Mouse (Mus musculus) WW6 (cell line): ENCODE results near the gene Usp5.
"Not testable (repeated sequence)": the region's sequence is repeated elsewhere in the genome, so short reads cannot be mapped to it uniquely, and the experiment has no call there.

Source experiments
- DNase-seq: peaks from one replicate; pipeline ENCODE4 v3.0.0-alpha.2; 2013; ENCODE audit warnings: low read depth, low spot score

Gene Usp5

GRCm38 (mm10) chr6:124811701-124812560, 17.4 kb downstream of the Usp5 start:
- DNase-seq: no peak

GRCm38 (mm10) chr6:124811403-124811665, 17.9 kb downstream of the Usp5 start:
- DNase-seq: no peak

GRCm38 (mm10) chr6:124810566-124811402, 18.5 kb downstream of the Usp5 start:
- DNase-seq: not testable (repeated sequence)

- DNase-seq: no peak
Measured at GRCm38 (mm10) chr6:124809775-124810538, 19.3 kb downstream of the Usp5 start.

DNA sequence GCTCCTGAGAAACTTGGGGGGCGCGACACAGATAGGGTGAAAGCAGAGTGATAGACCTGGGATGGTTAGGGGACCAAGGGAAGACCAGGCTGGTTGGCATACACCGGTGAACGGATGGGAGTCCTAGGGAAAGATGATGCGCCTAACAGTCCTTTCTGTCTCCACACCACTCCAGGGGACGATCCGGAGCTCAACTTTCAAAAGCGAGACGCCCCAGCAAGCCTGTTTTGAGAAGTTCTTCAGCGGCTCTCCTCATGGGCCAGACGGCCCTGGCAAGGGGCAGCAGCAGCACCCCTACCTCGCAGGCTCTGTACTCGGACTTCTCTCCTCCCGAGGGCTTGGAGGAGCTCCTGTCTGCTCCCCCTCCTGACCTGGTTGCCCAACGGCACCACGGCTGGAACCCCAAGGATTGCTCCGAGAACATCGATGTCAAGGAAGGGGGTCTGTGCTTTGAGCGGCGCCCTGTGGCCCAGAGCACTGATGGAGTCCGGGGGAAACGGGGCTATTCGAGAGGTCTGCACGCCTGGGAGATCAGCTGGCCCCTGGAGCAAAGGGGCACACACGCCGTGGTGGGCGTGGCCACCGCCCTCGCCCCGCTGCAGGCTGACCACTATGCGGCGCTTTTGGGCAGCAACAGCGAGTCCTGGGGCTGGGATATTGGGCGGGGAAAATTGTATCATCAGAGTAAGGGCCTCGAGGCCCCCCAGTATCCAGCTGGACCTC, 20.1 kb downstream of the Usp5 start:
- DNase-seq: no peak

GRCm38 (mm10) chr6:124808358-124809012, 20.8 kb downstream of the Usp5 start, which contains the start of gene Spsb2:
Gene Spsb2 (plus strand): TSS chr6:124808661.
- DNase-seq: no peak

DNA sequence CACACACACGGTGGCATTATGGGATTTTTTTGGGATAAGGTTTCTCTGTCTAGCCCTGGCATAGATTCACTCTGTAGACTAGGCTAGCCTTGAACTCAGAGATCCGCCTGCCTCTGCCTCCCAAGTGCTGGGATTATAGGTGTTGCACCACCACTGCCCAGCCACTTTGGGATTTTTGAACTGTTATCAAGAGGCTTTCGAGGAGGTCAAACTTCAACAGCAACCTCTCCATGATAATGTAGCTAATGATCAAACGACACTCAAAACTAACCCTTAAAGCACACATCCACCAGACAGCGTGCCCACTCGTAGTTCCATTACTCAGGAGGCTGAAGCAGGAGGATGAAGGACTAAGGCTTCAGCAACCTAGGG, 21.3 kb downstream of the Usp5 start:
- DNase-seq: no peak

GRCm38 (mm10) chr6:124807366-124807765, 21.9 kb downstream of the Usp5 start:
- DNase-seq: no peak

- no peak for DNase-seq
Measured at GRCm38 (mm10) chr6:124806446-124807140, 22.7 kb downstream of the Usp5 start.

DNA sequence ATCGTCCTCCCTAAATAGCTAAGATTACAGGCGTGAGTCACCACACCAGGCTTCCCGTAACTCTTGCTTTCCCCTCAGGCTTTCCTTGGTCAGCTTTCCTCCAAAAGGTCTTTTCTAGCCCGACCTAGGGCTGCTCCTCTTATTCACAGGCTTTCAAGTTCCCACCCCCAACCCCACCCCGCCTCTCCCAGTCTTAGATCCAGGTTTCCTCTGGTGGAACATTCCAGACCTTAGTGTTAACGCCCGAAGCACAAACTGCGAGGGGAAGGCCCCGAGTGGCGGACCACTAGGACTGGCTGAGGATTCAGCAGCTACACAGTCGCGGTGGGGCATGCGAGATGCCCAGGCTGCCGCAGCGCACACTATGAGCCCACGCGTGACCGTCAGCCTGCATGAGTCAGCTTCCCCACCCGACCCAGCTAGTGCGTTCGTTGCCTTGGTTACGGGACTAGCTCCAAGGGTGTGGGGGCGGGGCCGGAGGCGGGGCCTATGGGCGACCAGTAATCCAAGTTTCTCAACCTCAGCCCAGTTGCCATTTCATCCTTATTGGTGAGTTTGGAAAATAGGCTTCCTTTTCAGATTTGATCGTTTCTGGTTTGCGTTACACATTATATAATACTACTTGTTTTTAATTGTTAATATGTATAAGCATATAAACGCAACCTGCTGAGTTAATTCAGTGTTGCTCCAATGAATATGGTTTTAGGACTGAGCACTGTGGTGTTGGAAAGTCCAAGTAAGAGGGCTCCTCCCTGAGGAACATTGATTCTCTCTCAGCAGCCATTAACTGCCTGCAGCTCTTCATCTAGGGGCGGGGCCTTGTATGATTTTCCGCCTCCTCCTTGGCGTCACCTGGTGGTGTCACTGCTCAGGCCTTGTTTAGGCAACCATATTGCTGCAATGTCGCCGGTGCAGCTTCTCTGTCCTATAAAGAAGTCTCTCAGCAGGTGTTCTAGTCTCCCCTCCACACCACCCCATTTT, 23.7 kb downstream of the Usp5 start:
- DNase-seq: peak; percentile 98

DNA sequence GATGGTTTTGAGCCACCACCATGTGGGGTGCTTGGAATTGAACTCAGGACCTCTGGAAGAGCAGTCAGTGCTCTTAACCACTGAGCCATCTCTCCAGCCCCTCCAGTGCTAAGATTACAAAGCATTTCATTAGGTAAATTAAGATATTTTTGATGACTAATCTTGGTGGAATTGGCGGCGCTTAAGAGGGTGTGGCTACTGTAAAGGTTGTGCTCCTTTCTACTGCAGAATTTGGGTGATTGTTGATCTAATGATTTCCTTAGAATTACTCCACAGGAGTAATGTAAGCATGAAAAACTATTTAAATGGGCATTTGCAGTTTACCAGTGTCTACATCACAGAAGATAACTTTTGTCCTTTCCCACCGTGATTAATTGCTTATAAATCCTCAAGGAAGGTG, 24.9 kb downstream of the Usp5 start:
- DNase-seq: no peak

- not testable (repeated sequence) for DNase-seq
Measured at GRCm38 (mm10) chr6:124803691-124804090, 25.6 kb downstream of the Usp5 start.

DNA sequence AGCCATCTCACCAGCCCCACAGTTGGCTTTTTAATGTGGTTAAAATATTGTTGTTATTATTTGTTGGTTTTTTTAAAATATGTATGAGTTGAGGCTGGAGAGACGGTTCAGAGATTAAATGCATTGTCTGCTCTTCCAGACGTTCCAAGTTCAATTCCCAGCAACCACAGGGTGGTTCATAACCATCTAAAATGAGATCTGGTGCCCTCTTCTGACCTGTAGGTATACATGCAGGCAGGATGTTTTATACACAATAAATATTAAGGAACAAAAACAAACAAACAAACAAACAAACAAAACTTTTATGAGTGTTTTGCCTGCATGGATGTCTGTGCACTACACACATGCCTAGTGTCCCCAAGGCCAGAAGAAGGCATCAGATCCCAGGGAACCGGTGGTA, 26.2 kb downstream of the Usp5 start:
- DNase-seq: no peak

DNA sequence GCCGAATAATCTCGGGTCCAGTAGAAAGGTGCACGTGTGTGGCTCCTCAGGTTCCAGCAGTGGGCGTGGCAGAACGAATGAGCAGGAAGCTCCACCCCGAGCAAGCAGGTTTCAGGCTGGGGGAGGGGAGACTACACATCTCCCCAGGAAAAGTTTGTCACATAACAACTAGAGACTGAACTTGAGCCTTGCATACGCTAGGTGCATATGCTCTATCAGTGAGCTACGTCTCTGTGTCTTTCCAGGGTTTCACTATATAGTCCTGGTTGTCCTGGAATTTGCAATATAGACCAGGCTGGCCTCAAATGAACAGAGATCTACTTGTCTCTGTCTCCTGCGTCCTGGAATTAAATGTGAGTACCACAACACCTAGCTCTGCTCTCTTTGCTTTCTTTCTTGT, 26.9 kb downstream of the Usp5 start:
- not testable (repeated sequence) for DNase-seq

- no peak for DNase-seq
Measured at GRCm38 (mm10) chr6:124796200-124796599, 33.1 kb downstream of the Usp5 start.

GRCm38 (mm10) chr6:124795781-124796180, 33.5 kb downstream of the Usp5 start:
- no peak for DNase-seq

DNA sequence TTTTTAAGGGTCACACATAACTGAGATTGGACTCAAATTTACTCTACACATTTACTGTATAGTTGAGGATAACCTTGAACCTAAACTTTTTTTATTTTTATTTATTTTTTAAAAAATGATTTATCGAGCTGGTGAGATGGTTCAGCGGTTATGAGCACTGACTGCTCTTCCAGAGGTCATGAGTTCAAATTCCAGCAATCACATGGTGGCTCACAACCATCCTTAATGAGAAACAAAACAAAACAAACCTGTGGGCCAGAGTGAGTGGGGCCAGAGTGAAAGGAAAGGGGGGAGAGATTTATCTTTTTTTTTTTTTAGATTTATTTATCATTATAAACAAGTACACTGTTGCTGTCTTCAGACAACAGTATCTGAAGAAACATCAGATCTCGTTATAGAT, 37.4 kb downstream of the Usp5 start:
- DNase-seq: no peak

GRCm38 (mm10) chr6:124790121-124790520, 39.2 kb downstream of the Usp5 start:
- DNase-seq: no peak

DNA sequence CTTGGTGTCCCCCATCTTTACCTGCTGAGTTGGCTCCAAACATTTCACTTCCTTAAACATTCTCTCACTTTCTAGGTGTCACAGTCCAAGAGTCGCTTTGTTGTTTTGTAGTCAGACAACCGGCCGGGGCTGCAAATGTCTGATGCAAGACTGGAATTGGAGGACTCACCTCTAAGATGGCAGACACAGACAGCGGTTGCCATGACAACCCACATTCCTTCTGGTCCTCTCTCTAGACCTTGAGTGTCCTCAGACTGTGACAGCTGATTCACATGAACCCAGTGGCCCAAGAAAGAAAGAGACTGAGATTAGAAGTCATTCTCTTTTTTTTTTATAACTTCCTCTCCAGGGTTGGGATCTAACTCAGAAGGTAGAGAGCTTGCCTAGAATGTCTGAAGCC, 39.8 kb downstream of the Usp5 start:
- DNase-seq: no peak
